Mouse (Mus musculus) neutrophil, adult 5-6 weeks (primary cell): ENCODE measurements around the gene Sat2. TPM values are rescaled to one million over a fixed set of nuclear protein-coding genes. Genes with fewer than 3 reads are reported as not detected.
A peak's percentile ranks its signal among the peaks of the same experiment; 100 is the strongest.

Source experiments
- ATAC-seq: fragments of 151-379, 151-347 bp; 2 replicates; pipeline ENCODE4 v1.8.0; 2017; ENCODE audit warnings: mild to moderate bottlenecking, moderate TSS enrichment; ENCODE audit not compliant: insufficient number of reproducible peaks, poor library complexity, low FRiP score, severe bottlenecking; ENCODE audit errors: extremely low read depth
- total RNA-seq: library from RNA; stranded (forward); fragments of 200-1000 nt; gene quantifications from 2 replicates; pipeline ENCODE4 v1.2.3, GENCODE M21; 2017

Sat2 gene
- total RNA-seq, 1 experiment from 2014 or later, result not detected

- ATAC-seq, result no peak
Measured at GRCm38 (mm10) chr11:69662967-69663671, 41.3 kb downstream of the Sat2 start.

GRCm38 (mm10) chr11:69663795-69664194 lies 42.0 kb downstream of the Sat2 start:
- ATAC-seq, result no peak

- no peak for ATAC-seq
Measured at GRCm38 (mm10) chr11:69664841-69665240, 43.0 kb downstream of the Sat2 start.

DNA sequence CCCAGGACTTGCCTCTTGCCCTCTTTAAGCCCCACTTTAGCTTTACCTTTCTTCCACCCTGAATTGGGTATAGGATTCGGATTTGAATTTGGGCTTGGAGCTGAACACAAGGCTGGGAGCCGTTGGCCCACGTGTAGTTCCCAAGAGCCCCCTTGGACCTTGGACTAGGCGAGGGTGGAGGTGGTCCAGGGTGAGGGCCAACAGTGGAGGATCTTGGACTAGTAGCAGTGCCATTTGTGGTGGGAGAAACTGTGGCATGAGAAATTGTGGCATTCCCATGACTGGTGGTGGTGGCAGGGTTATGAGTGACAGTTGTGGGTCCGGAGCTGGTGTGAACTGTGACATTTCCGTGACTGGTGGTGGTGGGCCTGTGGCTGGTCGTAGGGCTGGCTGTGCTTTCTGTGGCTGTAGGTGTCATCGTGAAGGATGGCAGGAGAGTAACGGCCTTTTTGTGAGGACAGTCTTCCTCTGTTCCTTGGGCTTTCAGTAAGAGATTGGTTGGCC lies 43.7 kb downstream of the Sat2 start:
- no peak for ATAC-seq

GRCm38 (mm10) chr11:69665961-69666664 lies 44.3 kb downstream of the Sat2 start, which contains the start of gene Cd68:
TSS of gene Cd68 (minus strand) at chr11:69666153.
- ATAC-seq, result peak; percentile 76

- no peak for ATAC-seq
Measured at GRCm38 (mm10) chr11:69666665-69667005, 44.8 kb downstream of the Sat2 start.

GRCm38 (mm10) chr11:69670786-69671725 lies 49.2 kb downstream of the Sat2 start:
- peak; percentile 65 for ATAC-seq

DNA sequence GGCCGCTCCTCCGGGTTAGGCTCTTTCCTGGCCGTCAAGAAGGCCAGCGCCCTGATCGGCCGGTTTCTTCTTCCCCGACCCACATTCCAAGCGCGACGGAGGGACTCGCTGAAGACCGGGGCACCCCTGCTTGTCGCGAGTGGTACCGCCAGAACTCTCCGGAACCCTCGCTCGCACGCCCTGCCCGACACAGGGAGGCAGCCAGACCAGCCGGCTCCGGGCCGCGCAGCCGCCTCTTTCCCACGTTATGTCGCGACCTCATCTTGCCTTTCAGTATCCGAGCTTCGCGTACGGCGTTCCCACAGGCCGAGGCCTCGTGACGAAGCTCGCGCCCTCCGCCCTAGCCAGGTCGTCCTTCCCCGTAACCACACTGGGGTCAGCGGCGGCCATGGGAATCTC lies 49.9 kb downstream of the Sat2 start:
- no peak for ATAC-seq

DNA sequence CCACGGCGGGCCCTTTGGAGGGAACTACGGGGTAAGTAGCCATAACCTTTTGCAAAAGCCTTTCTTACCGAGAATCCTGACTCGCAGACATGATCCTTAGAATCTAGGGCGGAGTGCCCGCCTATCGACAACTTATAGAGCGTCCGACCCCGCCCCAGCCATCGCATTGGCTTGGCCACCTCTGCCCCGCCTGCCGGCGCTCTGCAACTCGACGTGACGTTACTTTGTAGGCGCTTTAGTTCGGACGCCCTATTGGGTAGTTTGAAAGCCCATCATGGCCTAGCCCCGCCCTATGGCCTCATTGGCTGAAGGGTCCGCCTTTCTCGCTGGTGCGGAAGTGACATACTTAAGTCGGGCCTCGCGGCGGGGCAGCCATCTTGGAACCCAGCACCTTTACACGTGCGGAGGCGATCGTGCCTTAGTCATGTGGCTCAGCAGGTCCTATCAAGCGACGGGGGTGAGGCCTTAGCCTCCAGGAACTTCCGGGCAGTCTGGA lies 50.4 kb downstream of the Sat2 start, which contains the start of gene Eif4a1:
Eif4a1 (minus strand) TSS at position 213 of the 496 bp plus-strand sequence.
- peak; percentile 88 for ATAC-seq

Other genes starting within 250 kb of the Sat2 start
- gene Naa38, start 226.5 kb upstream of the Sat2 start, total RNA-seq, result 34.1 and 39.9 TPM in 2 replicates
- 53.2 and 64.2 TPM in 2 replicates for gene Cyb5d1, start 226.4 kb upstream of the Sat2 start, total RNA-seq
- 2.7 and 3.3 TPM in 2 replicates for gene Tmem88, start 223.8 kb upstream of the Sat2 start, total RNA-seq
- gene Kdm6b, start 208.3 kb upstream of the Sat2 start, total RNA-seq, result 18.4 and 23.8 TPM in 2 replicates
- gene Dnah2, start 72.9 kb upstream of the Sat2 start, total RNA-seq, result 0.12 TPM in 1 of 2 replicates, not detected in the other
- 0.47 and 0.49 TPM in 2 replicates for gene Efnb3, start 61.8 kb upstream of the Sat2 start, total RNA-seq
- gene Wrap53, start 41.8 kb upstream of the Sat2 start, total RNA-seq, result 3.8 and 8.0 TPM in 2 replicates
- gene Trp53, start 41.7 kb upstream of the Sat2 start, total RNA-seq, result 38.3 and 39.8 TPM in 2 replicates
- not detected in 2 replicates for gene Atp1b2, start 16.1 kb upstream of the Sat2 start, total RNA-seq
- not detected in 2 replicates for gene Shbg, start 4.1 kb upstream of the Sat2 start, total RNA-seq
- gene Fxr2, start 11.0 kb downstream of the Sat2 start, total RNA-seq, result 75.8 and 86.1 TPM in 2 replicates
- gene Sox15, start 33.3 kb downstream of the Sat2 start, total RNA-seq, result 1.5 and 2.1 TPM in 2 replicates
- 35.6 and 41.3 TPM in 2 replicates for gene Mpdu1, start 40.6 kb downstream of the Sat2 start, total RNA-seq
- gene Cd68, start 44.1 kb downstream of the Sat2 start, total RNA-seq, result 82.6 and 91.5 TPM in 2 replicates
- 265 and 300 TPM in 2 replicates for gene Eif4a1, start 50.4 kb downstream of the Sat2 start, total RNA-seq
- gene Senp3, start 60.1 kb downstream of the Sat2 start, total RNA-seq, result 92.3 and 106 TPM in 2 replicates
- 3.3 and 3.7 TPM in 2 replicates for gene Tnfsf13, start 63.8 kb downstream of the Sat2 start, total RNA-seq
- 0.70 and 0.74 TPM in 2 replicates for gene Tnfsf12, start 73.8 kb downstream of the Sat2 start, total RNA-seq
- 0.58 and 0.86 TPM in 2 replicates for gene Tnfsfm13, start 74.1 kb downstream of the Sat2 start, total RNA-seq
- gene Polr2a, start 136.6 kb downstream of the Sat2 start, total RNA-seq, result 40.2 and 59.4 TPM in 2 replicates
- not detected in 2 replicates for gene Slc35g3, start 139.9 kb downstream of the Sat2 start, total RNA-seq
- 22.0 and 27.8 TPM in 2 replicates for gene Zbtb4, start 143.9 kb downstream of the Sat2 start, total RNA-seq
- gene Chrnb1, start 173.9 kb downstream of the Sat2 start, total RNA-seq, result 3.5 and 5.3 TPM in 2 replicates
- gene Fgf11, start 179.8 kb downstream of the Sat2 start, total RNA-seq, result not detected in 2 replicates
- 0.58 TPM in 1 of 2 replicates, not detected in the other for gene Tmem102, start 183.6 kb downstream of the Sat2 start, total RNA-seq
- gene Gm39566, start 193.3 kb downstream of the Sat2 start, total RNA-seq, result not detected in 2 replicates
- gene Spem2, start 196.4 kb downstream of the Sat2 start, total RNA-seq, result 0.47 TPM in 1 of 2 replicates, not detected in the other
- gene Spem1, start 200.2 kb downstream of the Sat2 start, total RNA-seq, result not detected in 2 replicates
- 0.12 TPM in 1 of 2 replicates, not detected in the other for gene Nlgn2, start 215.8 kb downstream of the Sat2 start, total RNA-seq
- 9.1 and 13.3 TPM in 2 replicates for gene Tmem256, start 216.5 kb downstream of the Sat2 start, total RNA-seq
- 4.4 and 5.0 TPM in 2 replicates for gene Plscr3, start 224.4 kb downstream of the Sat2 start, total RNA-seq
- gene Tnk1, start 236.7 kb downstream of the Sat2 start, total RNA-seq, result not detected in 2 replicates